29 mouse cellular contexts compared by ENCODE assay signal in the genomic region with DNA sequence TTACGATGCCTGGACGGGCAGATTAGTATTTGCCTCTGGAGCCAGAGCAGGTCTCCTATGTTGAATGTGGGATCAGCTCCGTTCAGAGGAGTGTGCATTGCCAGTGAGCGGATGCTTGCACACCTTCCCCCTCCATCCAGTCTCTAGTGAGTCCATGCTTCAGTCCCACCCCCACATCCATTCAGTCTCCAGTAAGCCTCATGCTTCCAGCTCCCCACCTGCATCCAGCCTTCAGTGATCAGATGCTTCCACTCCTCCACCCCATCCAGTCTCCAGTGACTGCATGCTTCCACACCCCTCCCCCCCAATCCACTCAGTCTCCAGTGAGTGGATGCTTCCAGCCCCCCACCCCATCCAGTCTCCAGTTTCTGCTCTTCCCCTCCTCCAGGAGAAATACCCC.
"Had no signal": no experiment of that assay in that cellular context is flagged by ENCODE, and none has a peak within 500 bp of the region (broad histone marks: within the 10 kb centered on the region; RNA-seq: fewer than 3 reads in every experiment).

No protein-coding gene starts in this region.

- H3K36me3 ChIP-seq: embryonic facial prominence, embryonic 10.5 days; embryonic facial prominence, embryonic 12.5 days; embryonic facial prominence, embryonic 13.5 days; embryonic facial prominence, embryonic 15.5 days; forebrain, embryonic 10.5 days; forebrain, embryonic 12.5 days; heart, embryonic 10.5 days had no signal

- H3K9ac ChIP-seq: embryonic facial prominence, embryonic 12.5 days; embryonic facial prominence, embryonic 13.5 days; embryonic facial prominence, embryonic 15.5 days; forebrain, embryonic 12.5 days; forebrain, embryonic 13.5 days; forebrain, postnatal 0 days had no signal

- DNase-seq: cerebellum, adult 8-10 months; cerebellum, adult 9-10 months; cerebellum, adult 9-11 months; cerebellum, postnatal 10 days; cerebellum, postnatal 14 days; cerebellum, postnatal 25 days; cerebellum, postnatal 36 days; embryo, embryonic 11 days; forebrain, postnatal 0 days; gastrocnemius, adult 2 months; gastrocnemius, postnatal 10 days; gastrocnemius, postnatal 14 days; gastrocnemius, postnatal 25 days; gastrocnemius, postnatal 36 days; heart, adult 11 months; heart, adult 18-20 months; heart, adult 2 months had no signal

- H3K4me1 ChIP-seq: embryonic facial prominence, embryonic 13.5 days; heart, embryonic 10.5 days had no signal

- H3K4me2 ChIP-seq: embryonic facial prominence, embryonic 12.5 days; embryonic facial prominence, embryonic 13.5 days; embryonic facial prominence, embryonic 15.5 days; forebrain, embryonic 12.5 days; forebrain, embryonic 13.5 days; heart, embryonic 11.5 days had no signal

- ATAC-seq: forebrain, embryonic 13.5 days; forebrain, embryonic 14.5 days; forebrain, embryonic 16.5 days; forebrain, postnatal 0 days had no signal

- H3K4me3 ChIP-seq: embryonic facial prominence, embryonic 10.5 days; embryonic facial prominence, embryonic 12.5 days; embryonic facial prominence, embryonic 13.5 days; embryonic facial prominence, embryonic 15.5 days; erythroblast, embryonic 14.5 days; forebrain, embryonic 10.5 days; forebrain, embryonic 12.5 days; forebrain, embryonic 13.5 days; gastrocnemius, adult 2 months; heart, adult 2 months; heart, embryonic 10.5 days had no signal

- H3K9me3 ChIP-seq: embryonic facial prominence, embryonic 10.5 days; embryonic facial prominence, embryonic 12.5 days; embryonic facial prominence, embryonic 13.5 days; embryonic facial prominence, embryonic 15.5 days; forebrain, embryonic 10.5 days; forebrain, embryonic 12.5 days; forebrain, embryonic 13.5 days; heart, embryonic 10.5 days had no signal

- H3K27ac ChIP-seq: embryonic facial prominence, embryonic 10.5 days; embryonic facial prominence, embryonic 12.5 days; embryonic facial prominence, embryonic 13.5 days; embryonic facial prominence, embryonic 15.5 days; forebrain, embryonic 10.5 days; forebrain, embryonic 12.5 days; forebrain, embryonic 13.5 days; gastrocnemius, adult 2 months; heart, adult 2 months; heart, embryonic 10.5 days had no signal
